Mouse (Mus musculus): ENCODE measurements around the gene Gucy2f. TPM values are rescaled to one million over a fixed set of nuclear protein-coding genes. Genes with fewer than 3 reads are reported as not detected.

Gucy2f gene
- polyA plus RNA-seq (2012; rRNA removed) = not detected in 2 replicates

GRCm38 (mm10) chrX:142196831-142197230 lies at the start of gene Gucy2f:
TSS of gene Gucy2f (minus strand) at chrX:142196931.

GRCm38 (mm10) chrX:142226542-142226941 lies 29.8 kb upstream of the Gucy2f start, which contains the start of gene Nxt2:
TSS of gene Nxt2 (plus strand) at chrX:142226770.

Other genes with a start within 250 kb of the Gucy2f start
- gene Nxt2, start 29.8 kb upstream of the Gucy2f start, polyA plus RNA-seq (2012; rRNA removed) = 0.22 and 0.56 TPM in 2 replicates
- gene Kcne1l, start 109.4 kb upstream of the Gucy2f start, polyA plus RNA-seq (2012; rRNA removed) = 0.14 and 0.42 TPM in 2 replicates
- 0.33 and 0.62 TPM in 2 replicates for gene Acsl4, start 193.6 kb upstream of the Gucy2f start, polyA plus RNA-seq (2012; rRNA removed)

All from stomach, adult 2 months (tissue).